Mouse (Mus musculus) cortical plate, adult 2 months (tissue): Measurements from ENCODE around the gene Map2k3.

Source experiments
- CTCF ChIP-seq: fragments of 200-500 bp; IDR thresholded peaks from 2 replicates; pipeline ENCODE4 v1.5.1; 2011; ENCODE audit warnings: mild to moderate bottlenecking, control low read depth, low read length; ENCODE audit not compliant: insufficient read depth; ENCODE audit errors: extremely low read depth
- POLR2A ChIP-seq: fragments of 200-500 bp; IDR thresholded peaks from 2 replicates; pipeline ENCODE4 v1.6.1; 2011; ENCODE audit warnings: mild to moderate bottlenecking, low read length, control low read depth; ENCODE audit not compliant: insufficient read depth; ENCODE audit errors: extremely low read depth

GRCm38 (mm10) chr11:60937611-60938010 is 5.8 kb downstream of the Map2k3 start:
- TF ChIP-seq POLR2A (no peak), CTCF (no peak)
